ENCODE assay signal across 31 mouse cellular contexts in genomic region chr9:66223872-66224271, GRCm38 (mm10).
"Had no signal": no experiment of that assay in that cellular context is flagged by ENCODE, and none has a peak within 500 bp of the region (broad histone marks: within the 10 kb centered on the region; RNA-seq: fewer than 3 reads in every experiment).

No protein-coding gene starts in this region.

- H3K9ac ChIP-seq: limb, embryonic 12.5 days; limb, embryonic 13.5 days; limb, embryonic 15.5 days; liver, embryonic 12.5 days; liver, embryonic 13.5 days; liver, embryonic 14.5 days; liver, embryonic 15.5 days; liver, postnatal 0 days; lung, embryonic 14.5 days; lung, embryonic 15.5 days; midbrain, embryonic 12.5 days; midbrain, embryonic 13.5 days; midbrain, embryonic 15.5 days; neural tube, embryonic 12.5 days had no signal

- ATAC-seq: liver, embryonic 12.5 days; liver, postnatal 0 days; lung, postnatal 0 days; midbrain, embryonic 13.5 days; midbrain, embryonic 15.5 days; midbrain, embryonic 16.5 days had no signal

- H3K9me3 ChIP-seq: limb, embryonic 12.5 days; limb, embryonic 13.5 days; limb, embryonic 15.5 days; liver, embryonic 12.5 days; liver, embryonic 13.5 days; liver, embryonic 15.5 days; lung, embryonic 15.5 days; megakaryocyte, embryonic 14.5 days; midbrain, embryonic 10.5 days; midbrain, embryonic 12.5 days; midbrain, embryonic 13.5 days; midbrain, embryonic 15.5 days; neural tube, embryonic 12.5 days had no signal

- H3K4me1 ChIP-seq: limb, embryonic 12.5 days; limb, embryonic 13.5 days; limb, embryonic 15.5 days; midbrain, embryonic 10.5 days; midbrain, embryonic 12.5 days; midbrain, embryonic 13.5 days; midbrain, embryonic 15.5 days; neural tube, embryonic 12.5 days had no signal

- H3K27me3 ChIP-seq: limb, embryonic 12.5 days; limb, embryonic 13.5 days; limb, embryonic 15.5 days; liver, embryonic 15.5 days; lung, embryonic 15.5 days; midbrain, embryonic 12.5 days; midbrain, embryonic 13.5 days; midbrain, embryonic 15.5 days; neural tube, embryonic 12.5 days had no signal

- H3K27ac ChIP-seq: left cerebral cortex, adult 2 months; limb, embryonic 12.5 days; limb, embryonic 13.5 days; limb, embryonic 15.5 days; liver, embryonic 12.5 days; liver, embryonic 13.5 days; liver, embryonic 14.5 days; liver, embryonic 15.5 days; lung, embryonic 15.5 days; macrophage; midbrain, embryonic 10.5 days; midbrain, embryonic 12.5 days; midbrain, embryonic 13.5 days; midbrain, embryonic 15.5 days; neural tube, embryonic 12.5 days had no signal

- H3K4me2 ChIP-seq: limb, embryonic 12.5 days; limb, embryonic 13.5 days; limb, embryonic 15.5 days; liver, embryonic 11.5 days; liver, embryonic 12.5 days; liver, embryonic 13.5 days; liver, embryonic 15.5 days; lung, embryonic 14.5 days; lung, embryonic 15.5 days; midbrain, embryonic 11.5 days; midbrain, embryonic 12.5 days; midbrain, embryonic 13.5 days; midbrain, embryonic 15.5 days; neural tube, embryonic 12.5 days had no signal

- DNase-seq: left cerebral cortex, postnatal 4 days; liver; liver, embryonic 13.5 days; liver, postnatal 0 days; lung, adult 18-20 months; lung, adult 2 months; lung, embryonic 14.5 days; lung, postnatal 10 days; lung, postnatal 14 days; lung, postnatal 36 days; lung, postnatal 4 days; midbrain, embryonic 14.5 days had no signal

- H3K36me3 ChIP-seq: limb, embryonic 12.5 days; limb, embryonic 13.5 days; limb, embryonic 15.5 days; liver, embryonic 12.5 days; liver, embryonic 13.5 days; lung, embryonic 15.5 days; midbrain, embryonic 10.5 days; midbrain, embryonic 12.5 days; midbrain, embryonic 13.5 days; midbrain, embryonic 15.5 days; neural tube, embryonic 12.5 days had no signal

- H3K4me3 ChIP-seq: left cerebral cortex, adult 2 months; limb, embryonic 12.5 days; limb, embryonic 13.5 days; limb, embryonic 15.5 days; liver, embryonic 12.5 days; liver, embryonic 13.5 days; liver, embryonic 15.5 days; lung, embryonic 15.5 days; megakaryocyte, embryonic 14.5 days; midbrain, embryonic 10.5 days; midbrain, embryonic 12.5 days; midbrain, embryonic 13.5 days; midbrain, embryonic 15.5 days; neural tube, embryonic 12.5 days had no signal
